Mouse (Mus musculus): ENCODE measurements around the gene Scnn1a.

- TF ChIP-seq CEBPB (IDR thresholded peaks at IDR 0.05; ENCODE audit: low read depth) (no peak), CTCF (IDR thresholded peaks at IDR 0.05; ENCODE audit: control insufficient read depth, insufficient read depth, insufficient read length) (no peak), FOSL1 (IDR thresholded peaks at IDR 0.05; ENCODE audit: insufficient read depth, low read length, poor library complexity, severe bottlenecking) (no peak), USF1 (IDR thresholded peaks at IDR 0.05; ENCODE audit: low read depth) (peak; percentile 3)
These were observed 36.2 kb upstream of the Scnn1a start for GRCm38 (mm10) chr6:125284250-125284649.

All from C2C12 (cell line).